Mouse (Mus musculus): ENCODE results near the gene Fbxl15. TPM values are rescaled to one million over a fixed set of nuclear protein-coding genes. Genes with fewer than 3 reads are reported as not detected.
A peak's percentile ranks its signal among the peaks of the same experiment; 100 is the strongest.

Gene Fbxl15
- polyA plus RNA-seq, 1 experiment from 2014 or later = 12.8 TPM

- ATAC-seq (replicated peaks; ENCODE audit: extremely low read depth, insufficient read depth, low FRiP score) = peak; percentile 80
- H3K36me3 ChIP-seq (ENCODE audit: control insufficient read depth, insufficient read depth) = no peaks in the 10 kb centered on the region
- H3K9me3 ChIP-seq (replicated peaks; ENCODE audit: control insufficient read depth, low read length) = no peaks in the 10 kb centered on the region
- WGBS = under 1% methylated on average over 78 of the region's 78 CpGs
- H3K27me3 ChIP-seq (ENCODE audit: control insufficient read depth, insufficient read depth, low read length) = peaks cover 3% of the 10 kb centered on the region; the same call in 1 of the 2 replicates
- peak overlapping the region; percentile 73 for H3K27ac ChIP-seq (ENCODE audit: low read length)
- H3K4me2 ChIP-seq (ENCODE audit: low read depth, low read length) = peak overlapping the region; percentile 83
- peak overlapping the region; percentile 82 for H3K9ac ChIP-seq (ENCODE audit: low read length)
- peak overlapping the region; percentile 75 for H3K4me3 ChIP-seq (ENCODE audit: low read length)
- peaks cover 11% of the 10 kb centered on the region for H3K4me1 ChIP-seq (ENCODE audit: control insufficient read depth, insufficient read depth, low read length)
Observed at GRCm38 (mm10) chr19:46348761-46349458, 20.9 kb downstream of the Fbxl15 start.

- peak overlapping the region; percentile 75 for H3K4me3 ChIP-seq (ENCODE audit: low read length)
- H3K9ac ChIP-seq (ENCODE audit: low read length) = peak overlapping the region; percentile 82
- peak overlapping the region; percentile 83 for H3K4me2 ChIP-seq (ENCODE audit: low read depth, low read length)
- peaks cover 6% of the 10 kb centered on the region; the same call in 1 of the 2 replicates for H3K27me3 ChIP-seq (ENCODE audit: control insufficient read depth, insufficient read depth, low read length)
- 34% methylated on average over 6 of the region's 6 CpGs for WGBS
- no peak; the same call in 1 of the 2 replicates for ATAC-seq (replicated peaks; ENCODE audit: extremely low read depth, insufficient read depth, low FRiP score)
- H3K27ac ChIP-seq (ENCODE audit: low read length) = no peak overlapping the region
- no peaks in the 10 kb centered on the region for H3K9me3 ChIP-seq (replicated peaks; ENCODE audit: control insufficient read depth, low read length)
- H3K4me1 ChIP-seq (ENCODE audit: control insufficient read depth, insufficient read depth, low read length) = peaks cover 11% of the 10 kb centered on the region
- H3K36me3 ChIP-seq (ENCODE audit: control insufficient read depth, insufficient read depth) = no peaks in the 10 kb centered on the region
Observed at GRCm38 (mm10) chr19:46349550-46349949, 21.6 kb downstream of the Fbxl15 start.

GRCm38 (mm10) chr19:46350168-46350932 lies 22.4 kb downstream of the Fbxl15 start, which contains the start of gene 2310034G01Rik:
Gene 2310034G01Rik (minus strand): TSS chr19:46350302.
- no peak for ATAC-seq (replicated peaks; ENCODE audit: extremely low read depth, insufficient read depth, low FRiP score)
- Histone ChIP-seq H3K9me3 (replicated peaks; ENCODE audit: control insufficient read depth, low read length) (no peaks in the 10 kb centered on the region), H3K4me2 (ENCODE audit: low read depth, low read length) (peak within 1 kb of the TSS; percentile 83), H3K36me3 (ENCODE audit: control insufficient read depth, insufficient read depth) (no peaks in the 10 kb centered on the region), H3K4me3 (ENCODE audit: low read length) (peak within 1 kb of the TSS; percentile 75), H3K9ac (ENCODE audit: low read length) (peak within 1 kb of the TSS; percentile 82), H3K4me1 (ENCODE audit: control insufficient read depth, insufficient read depth, low read length) (peaks cover 11% of the 10 kb centered on the region), H3K27me3 (ENCODE audit: control insufficient read depth, insufficient read depth, low read length) (peaks cover 6% of the 10 kb centered on the region; the same call in 1 of the 2 replicates), H3K27ac (ENCODE audit: low read length) (peak within 1 kb of the TSS; percentile 73; the same call in 1 of the 2 replicates)
- WGBS = 48% methylated on average over 10 of the region's 10 CpGs

- Histone ChIP-seq H3K9me3 (replicated peaks; ENCODE audit: control insufficient read depth, low read length) (no peaks in the 10 kb centered on the region), H3K9ac (ENCODE audit: low read length) (peak overlapping the region; percentile 61), H3K27me3 (ENCODE audit: control insufficient read depth, insufficient read depth, low read length) (0 out of 2 replicates have a peak, but pooled peaks cover 8% of the 10 kb centered on the region), H3K4me1 (ENCODE audit: control insufficient read depth, insufficient read depth, low read length) (peaks cover 2% of the 10 kb centered on the region; the same call in 1 of the 2 replicates), H3K27ac (ENCODE audit: low read length) (0 out of 2 replicates have a peak overlapping the region, but pooled peaks have one; percentile 0), H3K4me2 (ENCODE audit: low read depth, low read length) (peak overlapping the region; percentile 65), H3K36me3 (ENCODE audit: control insufficient read depth, insufficient read depth) (no peaks in the 10 kb centered on the region), H3K4me3 (ENCODE audit: low read length) (peak overlapping the region; percentile 50)
- 1% methylated on average over 29 of the region's 29 CpGs for WGBS
- ATAC-seq (replicated peaks; ENCODE audit: extremely low read depth, insufficient read depth, low FRiP score) = peak; percentile 85
Observed at GRCm38 (mm10) chr19:46356701-46357138, 28.7 kb downstream of the Fbxl15 start.

GRCm38 (mm10) chr19:46357344-46358280 lies 29.6 kb downstream of the Fbxl15 start:
- WGBS = 17% methylated on average over 25 of the region's 25 CpGs
- H3K36me3 ChIP-seq (ENCODE audit: control insufficient read depth, insufficient read depth) = no peaks in the 10 kb centered on the region
- H3K9ac ChIP-seq (ENCODE audit: low read length) = peak overlapping the region; percentile 61
- H3K27ac ChIP-seq (ENCODE audit: low read length) = peak overlapping the region; percentile 71
- peak overlapping the region; percentile 50 for H3K4me3 ChIP-seq (ENCODE audit: low read length)
- 0 out of 2 replicates have a peak, but pooled peaks cover 8% of the 10 kb centered on the region for H3K27me3 ChIP-seq (ENCODE audit: control insufficient read depth, insufficient read depth, low read length)
- peak overlapping the region; percentile 65 for H3K4me2 ChIP-seq (ENCODE audit: low read depth, low read length)
- 0 out of 2 replicates have a peak, but pooled peaks have one; percentile 35 for ATAC-seq (replicated peaks; ENCODE audit: extremely low read depth, insufficient read depth, low FRiP score)
- H3K9me3 ChIP-seq (replicated peaks; ENCODE audit: control insufficient read depth, low read length) = no peaks in the 10 kb centered on the region
- peaks cover 2% of the 10 kb centered on the region; the same call in 1 of the 2 replicates for H3K4me1 ChIP-seq (ENCODE audit: control insufficient read depth, insufficient read depth, low read length)

GRCm38 (mm10) chr19:46358381-46358780 lies 30.4 kb downstream of the Fbxl15 start:
- no peak for ATAC-seq (replicated peaks; ENCODE audit: extremely low read depth, insufficient read depth, low FRiP score)
- peak overlapping the region; percentile 71 for H3K27ac ChIP-seq (ENCODE audit: low read length)
- 61% methylated on average over 4 of the region's 4 CpGs for WGBS
- no peaks in the 10 kb centered on the region for H3K36me3 ChIP-seq (ENCODE audit: control insufficient read depth, insufficient read depth)
- no peak overlapping the region for H3K9ac ChIP-seq (ENCODE audit: low read length)
- H3K4me3 ChIP-seq (ENCODE audit: low read length) = no peak overlapping the region
- H3K4me2 ChIP-seq (ENCODE audit: low read depth, low read length) = peak overlapping the region; percentile 65; the same call in 1 of the 2 replicates
- H3K9me3 ChIP-seq (replicated peaks; ENCODE audit: control insufficient read depth, low read length) = no peaks in the 10 kb centered on the region
- H3K27me3 ChIP-seq (ENCODE audit: control insufficient read depth, insufficient read depth, low read length) = 0 out of 2 replicates have a peak, but pooled peaks cover 8% of the 10 kb centered on the region
- H3K4me1 ChIP-seq (ENCODE audit: control insufficient read depth, insufficient read depth, low read length) = peaks cover 2% of the 10 kb centered on the region; the same call in 1 of the 2 replicates

- H3K4me3 ChIP-seq (ENCODE audit: low read length) = no peak overlapping the region
- H3K4me2 ChIP-seq (ENCODE audit: low read depth, low read length) = no peak overlapping the region
- H3K27me3 ChIP-seq (ENCODE audit: control insufficient read depth, insufficient read depth, low read length) = 0 out of 2 replicates have a peak, but pooled peaks cover 5% of the 10 kb centered on the region
- WGBS = 69% methylated on average over 8 of the region's 8 CpGs
- H3K4me1 ChIP-seq (ENCODE audit: control insufficient read depth, insufficient read depth, low read length) = peaks cover under 1% of the 10 kb centered on the region; the same call in 1 of the 2 replicates
- no peaks in the 10 kb centered on the region for H3K36me3 ChIP-seq (ENCODE audit: control insufficient read depth, insufficient read depth)
- H3K9ac ChIP-seq (ENCODE audit: low read length) = no peak overlapping the region
- no peak overlapping the region for H3K27ac ChIP-seq (ENCODE audit: low read length)
- ATAC-seq (replicated peaks; ENCODE audit: extremely low read depth, insufficient read depth, low FRiP score) = no peak
- H3K9me3 ChIP-seq (replicated peaks; ENCODE audit: control insufficient read depth, low read length) = no peaks in the 10 kb centered on the region
Observed at GRCm38 (mm10) chr19:46362104-46362503, 34.1 kb downstream of the Fbxl15 start.

All from heart, embryonic 16.5 days (tissue).